8 mouse cellular contexts compared by ENCODE assay signal in genomic region chr3:57651231-57651864, GRCm38 (mm10). TPM values are rescaled to one million over a fixed set of nuclear protein-coding genes. Genes with fewer than 3 reads are reported as not detected.
DNase-seq lines count a peak whose midpoint lies in the region; ATAC-seq lines count a peak whose summit lies in the region.

TSS of gene Commd2 (minus strand) at chr3:57651715.

- ATAC-seq in hindbrain, embryonic 16.5 days = peak; percentile 99

- H3K9me3 ChIP-seq in hindbrain, embryonic 16.5 days (ENCODE audit: control insufficient read depth, low read length) = no peaks in the 10 kb centered on the region

- H3K4me2 ChIP-seq in hindbrain, embryonic 16.5 days (ENCODE audit: low read length) = peak within 1 kb of the TSS; percentile 67

- H3K4me3 ChIP-seq in hindbrain, embryonic 16.5 days (ENCODE audit: low read length) = peak within 1 kb of the TSS; percentile 78
- peak within 1 kb of the TSS; percentile 86 for H3K4me3 ChIP-seq in macrophage (ENCODE audit: inconsistent target)

- peaks cover 6% of the 10 kb centered on the region for H3K4me1 ChIP-seq in hindbrain, embryonic 16.5 days (ENCODE audit: control insufficient read depth, insufficient read depth, low read depth, low read length)

- peaks cover 19% of the 10 kb centered on the region for H3K79me2 ChIP-seq in macrophage (ENCODE audit: inconsistent target)

- peak within 1 kb of the TSS; percentile 85 for H3K27ac ChIP-seq in hindbrain, embryonic 16.5 days (ENCODE audit: low read depth, low read length)
- H3K27ac ChIP-seq in macrophage = peak within 1 kb of the TSS; percentile 51

- peak within 1 kb of the TSS; percentile 77 for H3K9ac ChIP-seq in hindbrain, embryonic 16.5 days (ENCODE audit: low read depth, low read length)

- no peaks in the 10 kb centered on the region for H3K27me3 ChIP-seq in hindbrain, embryonic 16.5 days (replicated peaks; ENCODE audit: control insufficient read depth, insufficient read depth, low read length)

- H3K36me3 ChIP-seq in hindbrain, embryonic 16.5 days (ENCODE audit: control insufficient read depth, insufficient read depth, low read length) = peaks cover 2% of the 10 kb centered on the region
- H3K36me3 ChIP-seq in macrophage (ENCODE audit: inconsistent target) = no peaks in the 10 kb centered on the region

- DNase-seq in T-cell, adult 2 months (ENCODE audit: low spot score) = peak; percentile 86
- DNase-seq in cerebellum, postnatal 36 days = peak; percentile 91 to 97
- peak; percentile 88 for DNase-seq in gastrocnemius, adult 18-20 months (ENCODE audit: low spot score)
- DNase-seq in left cerebral cortex, adult 18-20 months (ENCODE audit: low spot score in 2 of 2) = peak; percentile 92 to 93
- peak; percentile 91 for DNase-seq in right cerebral cortex, adult 18-20 months
- peak; percentile 56 for DNase-seq in urinary bladder, postnatal 10 days (ENCODE audit: low spot score)

- under 1% methylated on average over 42 of the region's 42 CpGs for WGBS in hindbrain, embryonic 16.5 days
- 2% methylated on average over 42 of the region's 42 CpGs for WGBS in macrophage (ENCODE audit: missing documents)

RNA-seq across cellular contexts. Expression of gene Commd2, which starts in this region (rescaled TPM):
- 10 to 100 TPM; 11.1 to 12.9 TPM for total RNA-seq in gastrocnemius, adult 18-20 months (2021)
- 62.8 and 63.0 TPM in 2 replicates for polyA plus RNA-seq in hindbrain, embryonic 16.5 days (2015; fragmentation: Nextera tagmentation; extraction: Ambion mirVana)
- 10 to 100 TPM; 19.9 to 22.1 TPM for total RNA-seq in left cerebral cortex, adult 18-20 months (2021)
- 10 to 100 TPM in 19 of 26 experiments, 1 to 10 TPM in 7; 1.8 to 31.4 (median 14.5) TPM for total RNA-seq in macrophage (2018; cell fraction: chromatin; rRNA removed)
- 10 to 100 TPM; 12.0 to 22.0 (median 16.8) TPM for total RNA-seq in macrophage (2018; cell fraction: cytosol; rRNA removed)
- 10 to 100 TPM in 21 of 26 experiments, 1 to 10 TPM in 5; 3.6 to 34.8 (median 17.6) TPM for total RNA-seq in macrophage (2018; cell fraction: nucleus; rRNA removed)
- 10.2 to 26.6 TPM (median 25.8 TPM) in 3 replicates for polyA plus RNA-seq in macrophage (2018)

Comparison
In these comparisons a context has a peak if more than half of its experiments do, and no peak if none do; other contexts are left out.
1. Peak in every context shown above with its lines: DNase-seq, ATAC-seq, H3K4me3 ChIP-seq and H3K27ac ChIP-seq.